Mouse (Mus musculus) bone marrow macrophage, adult 2 months (primary cell): Measurements from ENCODE around the gene Dus2. TPM values are rescaled to one million over a fixed set of nuclear protein-coding genes. Genes with fewer than 3 reads are reported as not detected.
A peak's percentile ranks its signal among the peaks of the same experiment; 100 is the strongest.

Experiments used
- H3K27ac ChIP-seq: 2 replicates; pipeline ENCODE4 v1.5.1; 2012; ENCODE audit warnings: low read depth, low read length; ENCODE audit not compliant: insufficient read depth
- H3K4me1 ChIP-seq: 2 replicates; pipeline ENCODE4 v1.6.1; 2012; ENCODE audit warnings: low read length; ENCODE audit not compliant: control insufficient read depth, insufficient read depth
- H3K4me3 ChIP-seq: 2 replicates; pipeline ENCODE4 v1.5.1; 2012; ENCODE audit warnings: mild to moderate bottlenecking, low read length, moderate library complexity; ENCODE audit not compliant: insufficient read depth
- CTCF ChIP-seq: IDR thresholded peaks from 2 replicates; pipeline ENCODE4 v1.5.1; 2012; ENCODE audit warnings: low read depth, mild to moderate bottlenecking, low read length, moderate library complexity
- POLR2A ChIP-seq: IDR thresholded peaks from 2 replicates; pipeline ENCODE4 v1.6.1; 2012; ENCODE audit warnings: mild to moderate bottlenecking, low read depth, low read length, borderline replicate concordance
- polyA plus RNA-seq: library from polyadenylated mRNA; stranded (reverse); fragments of >200 nt; gene quantifications from 2 replicates; pipeline ENCODE4 v1.2.4, GENCODE M21; 2012; ENCODE audit not compliant: missing spikeins, insufficient read depth, insufficient read length

The Dus2 gene
- 6.1 and 8.3 TPM in 2 replicates for polyA plus RNA-seq

DNA sequence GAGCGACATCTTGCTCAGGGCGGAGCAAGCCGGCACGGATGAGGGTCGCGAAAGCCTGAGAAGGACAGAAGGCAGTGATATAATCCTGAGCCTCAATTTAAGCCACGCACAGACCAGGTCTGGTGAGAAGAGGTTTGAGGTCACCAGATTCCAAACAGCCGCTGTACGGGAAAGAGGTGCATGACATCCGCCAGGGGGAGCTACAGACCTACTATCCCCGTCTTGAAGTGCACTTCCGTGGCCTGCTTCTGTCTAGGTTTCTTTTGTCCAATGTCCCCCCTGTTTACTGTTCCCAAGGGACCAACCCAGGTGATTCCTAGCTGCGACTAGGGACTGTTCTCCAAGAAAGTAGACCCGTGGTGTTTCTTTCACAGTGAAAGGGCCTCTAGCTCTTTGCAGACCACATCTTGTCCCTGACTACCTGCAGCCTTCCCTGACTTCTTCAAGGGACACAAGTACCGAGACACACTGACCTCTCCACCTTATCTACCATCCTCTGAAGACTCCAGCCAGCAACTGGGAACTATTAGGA is at the start of gene Dus2:
Dus2 (plus strand) TSS at position 482 of the 532 bp plus-strand sequence.
- peaks cover 36% of the 10 kb centered on the region for H3K4me1 ChIP-seq
- peak within 1 kb of the TSS; percentile 69 for H3K27ac ChIP-seq
- TF ChIP-seq CTCF, result peak; percentile 94
- TF ChIP-seq POLR2A, result no peak
- peak within 1 kb of the TSS; percentile 72 for H3K4me3 ChIP-seq

DNA sequence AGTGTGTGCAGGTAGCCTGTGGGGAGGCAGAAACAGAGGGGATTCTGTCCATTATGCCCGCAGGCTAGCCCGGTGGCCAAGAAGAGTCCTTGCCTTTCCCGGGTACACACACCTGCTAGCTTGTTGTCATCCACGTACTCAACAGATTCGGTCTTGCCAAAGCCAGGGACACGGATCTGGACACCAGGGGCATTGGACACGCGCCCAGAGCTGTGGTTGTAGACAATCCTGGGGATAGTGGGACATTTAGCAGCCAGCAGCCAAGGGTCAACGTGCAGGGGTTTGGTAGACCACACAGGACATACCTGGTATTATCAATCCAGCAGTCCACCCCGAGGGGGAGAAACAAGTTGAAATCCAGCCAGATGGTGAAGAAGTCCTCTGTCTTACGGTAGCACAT is 49.1 kb upstream of the Dus2 start:
- no peak overlapping the region for H3K4me3 ChIP-seq
- TF ChIP-seq CTCF, result no peak
- no peak for TF ChIP-seq POLR2A
- no peak overlapping the region for H3K27ac ChIP-seq
- peaks cover 6% of the 10 kb centered on the region for H3K4me1 ChIP-seq

DNA sequence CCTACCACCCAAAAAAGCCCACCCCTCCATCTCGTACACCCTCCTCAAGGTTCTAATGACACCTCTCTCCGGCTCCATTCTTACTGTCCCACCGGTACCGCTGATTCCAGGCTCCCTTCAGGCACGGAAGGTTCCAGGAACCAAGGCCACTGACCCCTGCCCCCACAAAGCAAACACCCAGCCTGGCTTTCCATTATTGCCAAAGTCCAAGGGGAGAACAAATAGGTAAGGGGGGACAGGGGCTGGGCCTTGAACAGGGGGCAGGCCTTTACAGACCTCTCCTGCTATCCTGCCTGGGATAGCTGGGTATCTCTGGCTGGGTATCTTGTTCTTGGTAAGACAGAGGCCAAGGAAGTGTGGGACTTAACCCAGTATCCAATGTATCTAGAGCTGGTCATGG is 48.6 kb upstream of the Dus2 start:
- no peak for TF ChIP-seq CTCF
- TF ChIP-seq POLR2A, result no peak
- Histone ChIP-seq H3K27ac (no peak overlapping the region), H3K4me3 (no peak overlapping the region), H3K4me1 (peaks cover 6% of the 10 kb centered on the region)

DNA sequence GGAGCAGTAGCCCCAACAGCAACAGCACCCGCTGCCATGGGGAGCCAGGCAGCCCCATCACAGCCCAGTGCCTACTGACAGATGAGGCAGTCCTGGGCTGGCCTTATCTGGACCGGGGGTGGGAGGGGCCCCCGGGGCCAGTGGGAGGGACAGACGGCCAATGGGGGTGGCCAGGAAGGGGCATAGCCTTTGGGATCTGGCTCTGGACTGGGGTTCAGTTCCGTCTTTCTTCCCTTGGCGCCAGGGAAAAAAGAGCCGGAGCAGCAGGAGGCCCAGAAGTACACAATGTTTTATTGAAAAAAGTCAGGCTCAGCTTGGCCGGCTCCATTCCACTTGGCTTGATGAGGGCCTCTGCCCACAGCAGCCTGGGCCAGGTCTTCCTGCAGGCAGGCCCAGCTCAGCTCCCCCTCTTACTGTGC is 47.8 kb upstream of the Dus2 start, which contains the start of gene Lcat:
Lcat (minus strand) TSS at position 62 of the 419 bp plus-strand sequence.
- TF ChIP-seq CTCF (no peak), POLR2A (no peak)
- H3K27ac ChIP-seq, result no peak within 1 kb of the TSS
- peaks cover 6% of the 10 kb centered on the region for H3K4me1 ChIP-seq
- no peak within 1 kb of the TSS for H3K4me3 ChIP-seq

DNA sequence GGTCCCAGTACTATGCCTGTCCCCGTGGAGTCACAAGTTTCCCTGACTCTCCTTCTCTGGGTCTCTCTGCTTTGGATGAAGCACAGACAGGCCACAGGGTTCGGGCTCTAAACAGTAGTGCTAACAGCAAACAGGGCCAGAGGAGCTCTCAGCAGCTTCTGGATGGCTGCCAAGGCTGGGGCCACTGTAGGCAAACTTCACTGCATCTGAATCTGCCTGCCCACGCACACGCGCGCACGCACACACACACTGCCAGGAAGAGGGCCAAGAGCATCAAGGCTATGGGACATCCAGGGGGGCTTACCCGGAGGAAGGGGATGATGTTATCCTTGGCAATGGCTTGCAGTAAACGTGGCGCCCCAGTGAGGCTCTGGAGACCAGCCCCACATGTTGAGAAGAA is 41.8 kb upstream of the Dus2 start:
- no peaks in the 10 kb centered on the region for H3K4me1 ChIP-seq
- H3K27ac ChIP-seq, result no peak overlapping the region
- no peak overlapping the region for H3K4me3 ChIP-seq
- no peak for TF ChIP-seq POLR2A
- TF ChIP-seq CTCF, result no peak

DNA sequence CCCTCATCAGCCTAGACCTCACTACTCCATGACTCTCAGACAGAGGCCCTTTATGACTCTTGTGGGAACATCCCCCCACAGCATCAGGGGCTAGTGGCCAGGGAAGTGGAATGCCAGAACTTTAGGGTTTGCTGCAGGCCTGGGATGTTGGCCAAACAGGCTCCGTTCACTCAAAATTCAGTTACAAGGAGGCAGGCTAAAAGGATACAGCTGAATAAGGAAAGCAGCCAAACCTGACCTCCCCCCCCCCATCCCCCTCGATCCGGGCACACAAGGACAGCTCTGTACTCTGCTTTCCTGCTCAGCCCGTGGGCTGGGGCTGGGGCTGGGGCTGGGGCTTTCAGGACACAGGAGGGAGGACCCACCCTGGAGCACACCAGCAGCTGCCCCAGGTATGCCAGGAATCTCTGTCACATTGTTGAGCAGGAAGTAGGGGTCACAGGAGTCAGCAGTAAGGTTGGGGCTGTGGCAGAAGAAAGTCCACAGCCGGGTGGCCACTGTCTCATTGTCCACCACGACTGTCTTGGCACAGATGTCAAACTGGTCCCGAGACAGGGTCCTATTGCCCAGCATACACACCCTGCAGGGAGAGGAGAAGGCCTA is 40.0 kb upstream of the Dus2 start:
- Histone ChIP-seq H3K27ac (no peak overlapping the region), H3K4me1 (no peaks in the 10 kb centered on the region), H3K4me3 (no peak overlapping the region)
- TF ChIP-seq POLR2A (no peak), CTCF (no peak)

DNA sequence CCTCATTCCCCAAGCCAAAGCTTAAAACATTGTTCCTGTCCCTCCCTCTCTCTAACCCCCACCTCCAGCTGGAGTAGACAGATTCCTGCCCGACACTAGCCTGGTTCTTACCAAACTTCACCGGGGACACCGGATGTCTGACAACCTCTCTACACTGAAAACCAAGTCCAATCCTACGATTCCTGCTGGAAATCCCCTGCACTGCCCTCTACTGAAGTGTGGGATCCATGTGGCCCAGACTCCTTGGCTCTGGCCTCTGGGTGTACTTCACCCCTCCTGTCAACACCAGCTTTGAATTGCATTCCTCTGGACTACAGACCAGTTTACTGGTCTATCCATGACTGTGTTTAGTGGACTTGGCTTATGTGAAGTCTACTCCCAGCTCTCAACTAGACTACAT is 34.6 kb upstream of the Dus2 start:
- peaks cover 10% of the 10 kb centered on the region for H3K4me1 ChIP-seq
- TF ChIP-seq CTCF (no peak), POLR2A (no peak)
- no peak overlapping the region for H3K27ac ChIP-seq
- no peak overlapping the region for H3K4me3 ChIP-seq

DNA sequence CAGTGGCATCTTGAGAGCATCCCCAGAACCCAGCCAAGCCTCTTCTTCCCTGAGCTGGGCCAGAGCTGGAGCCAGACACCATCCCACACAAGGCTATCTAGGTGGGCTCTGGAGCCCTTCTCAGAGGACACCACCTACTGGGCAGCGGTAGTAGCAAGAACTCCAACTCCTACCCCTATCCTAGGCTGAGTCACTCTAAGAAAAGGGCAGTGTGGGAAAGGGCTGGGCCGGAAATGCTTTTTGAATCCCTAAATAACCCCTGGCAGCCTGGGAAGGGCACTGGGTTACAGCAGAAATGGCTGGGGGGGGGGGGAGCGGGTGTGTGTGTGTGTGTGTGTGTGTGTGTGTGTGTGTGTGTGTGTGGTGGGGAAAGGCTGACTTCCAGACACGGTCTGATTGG is 33.3 kb upstream of the Dus2 start:
- Histone ChIP-seq H3K4me1 (peaks cover 10% of the 10 kb centered on the region), H3K27ac (no peak overlapping the region), H3K4me3 (no peak overlapping the region)
- TF ChIP-seq POLR2A, result no peak
- TF ChIP-seq CTCF, result no peak

DNA sequence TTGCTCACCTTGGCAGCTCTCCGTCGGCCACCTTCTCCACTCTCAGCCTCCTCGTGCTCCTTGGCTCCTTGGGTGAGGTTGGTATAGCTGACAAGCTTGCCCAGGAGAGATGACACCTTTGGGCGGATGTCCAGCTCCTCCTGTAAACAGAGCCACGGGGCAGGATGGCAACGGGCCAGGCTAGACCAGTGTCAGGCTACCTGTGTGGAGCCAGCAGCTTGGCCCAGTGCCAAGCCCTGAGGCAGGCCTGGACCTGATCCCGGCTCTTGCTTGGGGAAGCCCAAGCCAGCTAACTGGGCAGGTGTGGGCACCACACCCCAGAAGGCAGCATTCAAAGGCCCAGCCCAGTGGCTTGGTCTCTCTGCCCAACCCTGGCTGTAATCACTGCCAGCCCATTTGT is 31.8 kb upstream of the Dus2 start:
- no peak overlapping the region for H3K27ac ChIP-seq
- TF ChIP-seq CTCF (no peak), POLR2A (no peak)
- H3K4me1 ChIP-seq, result peaks cover 10% of the 10 kb centered on the region
- no peak overlapping the region for H3K4me3 ChIP-seq

DNA sequence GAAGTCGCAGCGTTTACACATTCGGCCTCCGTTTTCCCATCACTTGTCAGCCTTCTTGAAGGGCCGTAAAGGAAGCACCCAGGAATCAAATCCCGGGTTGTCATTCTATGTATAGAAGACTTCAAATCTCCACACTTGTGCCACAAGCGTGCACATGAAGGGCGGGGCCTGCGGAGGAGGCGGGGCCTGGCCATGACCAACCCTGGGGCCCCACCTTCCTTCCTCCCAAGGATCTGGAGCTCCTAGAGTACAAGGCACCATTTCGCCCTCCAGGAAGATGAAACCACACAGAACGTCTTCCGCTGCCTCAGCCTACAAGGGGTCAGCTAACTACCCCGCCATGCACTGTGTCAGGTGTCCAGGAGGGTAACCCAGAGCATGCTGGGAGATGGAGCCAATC is 30.0 kb upstream of the Dus2 start:
- Histone ChIP-seq H3K27ac (no peak overlapping the region), H3K4me1 (peaks cover 15% of the 10 kb centered on the region), H3K4me3 (no peak overlapping the region)
- no peak for TF ChIP-seq CTCF
- TF ChIP-seq POLR2A, result no peak

DNA sequence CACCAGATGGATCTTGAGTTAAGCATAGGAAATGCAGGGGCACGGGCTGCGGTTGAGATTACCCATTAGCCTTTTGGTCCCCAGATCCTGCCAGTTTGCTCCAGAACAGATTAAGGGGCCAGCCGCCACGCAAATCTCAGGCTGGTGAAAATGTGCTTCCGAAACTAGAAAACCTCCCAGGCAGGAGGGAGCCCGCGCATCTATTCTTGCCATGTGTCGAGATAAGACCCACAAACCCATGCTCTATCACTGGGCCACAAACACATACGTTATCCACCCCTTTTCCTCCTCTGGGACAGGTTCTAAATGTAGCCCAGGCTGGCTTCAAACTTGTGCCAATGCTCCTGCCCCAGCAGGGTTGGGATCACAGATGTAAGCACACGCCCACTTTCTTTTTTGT is 29.6 kb upstream of the Dus2 start:
- no peak overlapping the region for H3K4me3 ChIP-seq

More for the DNA sequence above, 29.6 kb upstream of the Dus2 start:
- Histone ChIP-seq H3K27ac (no peak overlapping the region), H3K4me1 (peaks cover 15% of the 10 kb centered on the region)
- TF ChIP-seq POLR2A (no peak), CTCF (no peak)
